Mouse (Mus musculus) cortical plate, adult 2 months (tissue): ENCODE results near the gene Ildr2. TPM values are rescaled to one million over a fixed set of nuclear protein-coding genes. Genes with fewer than 3 reads are reported as not detected.
A peak's percentile ranks its signal among the peaks of the same experiment; 100 is the strongest.

Experiments
- H3K27ac ChIP-seq: fragments of 200-500 bp; 2 replicates; pipeline ENCODE4 v1.5.1; 2012; ENCODE audit warnings: low read length, control low read depth, inconsistent platforms; ENCODE audit not compliant: insufficient read depth
- H3K4me1 ChIP-seq: fragments of 200-500 bp; 2 replicates; pipeline ENCODE4 v1.6.1; 2011; ENCODE audit warnings: low read length; ENCODE audit not compliant: control insufficient read depth, insufficient read depth
- H3K4me3 ChIP-seq: fragments of 200-500 bp; 2 replicates; pipeline ENCODE4 v1.5.1; 2011; ENCODE audit warnings: mild to moderate bottlenecking, low read length, control low read depth; ENCODE audit not compliant: insufficient read depth
- CTCF ChIP-seq: fragments of 200-500 bp; IDR thresholded peaks from 2 replicates; pipeline ENCODE4 v1.5.1; 2011; ENCODE audit warnings: mild to moderate bottlenecking, control low read depth, low read length; ENCODE audit not compliant: insufficient read depth; ENCODE audit errors: extremely low read depth
- POLR2A ChIP-seq: fragments of 200-500 bp; IDR thresholded peaks from 2 replicates; pipeline ENCODE4 v1.6.1; 2011; ENCODE audit warnings: mild to moderate bottlenecking, low read length, control low read depth; ENCODE audit not compliant: insufficient read depth; ENCODE audit errors: extremely low read depth
- polyA plus RNA-seq: library from polyadenylated mRNA; depleted of rRNA; stranded (reverse); fragments of >200 nt; gene quantifications from 2 replicates; pipeline ENCODE4 v1.2.3, GENCODE M21; 2012; rRNA removed

Ildr2 gene
- polyA plus RNA-seq, 1 experiment = 27.8 TPM

- no peak overlapping the region for H3K27ac ChIP-seq
- H3K4me1 ChIP-seq = no peaks in the 10 kb centered on the region
- H3K4me3 ChIP-seq = no peak overlapping the region
- no peak for TF ChIP-seq POLR2A
- TF ChIP-seq CTCF = no peak
Observed at GRCm38 (mm10) chr1:166349751-166350150, 95.8 kb downstream of the Ildr2 start.

GRCm38 (mm10) chr1:166360157-166360855, 106.4 kb downstream of the Ildr2 start:
- Histone ChIP-seq H3K4me3 (no peak overlapping the region), H3K4me1 (no peaks in the 10 kb centered on the region), H3K27ac (no peak overlapping the region)
- TF ChIP-seq CTCF = peak; percentile 90
- TF ChIP-seq POLR2A = no peak

GRCm38 (mm10) chr1:166360896-166361295, 107.0 kb downstream of the Ildr2 start:
- no peak overlapping the region for H3K27ac ChIP-seq
- TF ChIP-seq POLR2A = no peak
- TF ChIP-seq CTCF = no peak
- no peaks in the 10 kb centered on the region for H3K4me1 ChIP-seq
- H3K4me3 ChIP-seq = no peak overlapping the region

- H3K27ac ChIP-seq = no peak overlapping the region
- TF ChIP-seq CTCF (0 out of 2 replicates have a peak, but pooled peaks have one; percentile 17), POLR2A (no peak)
- H3K4me1 ChIP-seq = no peaks in the 10 kb centered on the region
- no peak overlapping the region for H3K4me3 ChIP-seq
Observed at GRCm38 (mm10) chr1:166361842-166362241, 107.9 kb downstream of the Ildr2 start.

- TF ChIP-seq POLR2A (no peak), CTCF (no peak)
- Histone ChIP-seq H3K4me1 (no peaks in the 10 kb centered on the region), H3K27ac (no peak overlapping the region), H3K4me3 (no peak overlapping the region)
Observed at GRCm38 (mm10) chr1:166362659-166363058, 108.7 kb downstream of the Ildr2 start.

GRCm38 (mm10) chr1:166363122-166363521, 109.2 kb downstream of the Ildr2 start:
- Histone ChIP-seq H3K27ac (no peak overlapping the region), H3K4me1 (no peaks in the 10 kb centered on the region), H3K4me3 (no peak overlapping the region)
- no peak for TF ChIP-seq POLR2A

Other genes with a start within 250 kb of the Ildr2 start
- 0.21 and 0.25 TPM in 2 replicates for gene Dusp27, start 126.2 kb upstream of the Ildr2 start, polyA plus RNA-seq
- gene Gpa33, start 123.9 kb upstream of the Ildr2 start, polyA plus RNA-seq = not detected in 2 replicates
- gene Mael, start 15.4 kb upstream of the Ildr2 start, polyA plus RNA-seq = 0.06 TPM in 1 of 2 replicates, not detected in the other
- gene Tada1, start 125.0 kb downstream of the Ildr2 start, polyA plus RNA-seq = 42.5 and 43.2 TPM in 2 replicates
- gene Pogk, start 155.7 kb downstream of the Ildr2 start, polyA plus RNA-seq = 26.2 TPM in 2 replicates
- not detected in 2 replicates for gene Gm4846, start 243.4 kb downstream of the Ildr2 start, polyA plus RNA-seq